Comparison of ENCODE assay signal across 17 mouse cellular contexts in the genomic region with DNA sequence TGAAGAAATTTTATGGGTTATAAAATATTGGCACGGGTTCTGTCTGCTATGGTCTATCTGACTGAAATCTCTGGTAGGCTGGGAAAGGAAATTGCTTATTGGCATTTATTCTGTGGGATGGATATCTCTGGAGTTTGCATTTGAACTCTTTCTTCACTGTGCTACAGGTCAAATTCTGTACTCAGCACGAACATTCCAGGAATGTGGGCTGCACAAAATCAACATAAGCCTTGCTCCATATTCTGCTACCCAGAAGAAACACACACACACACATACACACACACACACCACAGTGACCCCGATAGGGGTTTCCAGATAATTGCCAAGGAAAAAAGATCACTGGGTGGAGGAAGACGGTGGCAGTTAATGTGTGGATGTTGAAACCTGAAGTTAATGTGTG. TPM values are rescaled to one million over a fixed set of nuclear protein-coding genes. Genes with fewer than 3 reads are reported as not detected.
DNase-seq lines count a peak whose midpoint lies in the region; ATAC-seq lines count a peak whose summit lies in the region.
"Had no signal": no experiment of that assay in that cellular context is flagged by ENCODE, and none has a peak within 500 bp of the region (broad histone marks: within the 10 kb centered on the region; RNA-seq: fewer than 3 reads in every experiment).

No protein-coding gene starts in this region.

- no peak overlapping the region for H3K4me2 ChIP-seq in forebrain, embryonic 11.5 days (ENCODE audit: low read depth, low read length, severe bottlenecking)
- H3K4me2 ChIP-seq in forebrain, embryonic 16.5 days (ENCODE audit: low read length), result no peak overlapping the region
- H3K4me2 ChIP-seq in midbrain, embryonic 14.5 days (ENCODE audit: low read length), result no peak overlapping the region
- H3K4me2 ChIP-seq in midbrain, embryonic 13.5 days (replicated peaks), result no peak overlapping the region
- H3K4me2 ChIP-seq in kidney, embryonic 16.5 days (replicated peaks; ENCODE audit: low read depth, low read length), result no peak overlapping the region
- H3K4me2 ChIP-seq in heart, embryonic 11.5 days, result no peak overlapping the region
- H3K4me2 ChIP-seq: hindbrain, embryonic 15.5 days; limb, embryonic 12.5 days; lung, embryonic 15.5 days; neural tube, embryonic 12.5 days had no signal

- peaks cover 4% of the 10 kb centered on the region for H3K4me1 ChIP-seq in forebrain, embryonic 11.5 days (replicated peaks; ENCODE audit: control insufficient read depth, insufficient read depth, low read length)
- peaks cover 6% of the 10 kb centered on the region for H3K4me1 ChIP-seq in forebrain, embryonic 16.5 days (replicated peaks; ENCODE audit: control insufficient read depth, insufficient read depth, low read length)
- H3K4me1 ChIP-seq in midbrain, embryonic 14.5 days (ENCODE audit: control insufficient read depth, insufficient read depth, low read length), result no peaks in the 10 kb centered on the region
- H3K4me1 ChIP-seq in midbrain, embryonic 13.5 days (replicated peaks), result peaks cover 11% of the 10 kb centered on the region
- peaks cover 14% of the 10 kb centered on the region for H3K4me1 ChIP-seq in kidney, embryonic 16.5 days (ENCODE audit: insufficient read depth, low read length)
- H3K4me1 ChIP-seq in heart, embryonic 11.5 days (ENCODE audit: control insufficient read depth, insufficient read depth, low read length), result 0 out of 2 replicates have a peak, but pooled peaks cover 3% of the 10 kb centered on the region
- H3K4me1 ChIP-seq: lung, embryonic 15.5 days had no signal

- no peak overlapping the region for H3K4me3 ChIP-seq in forebrain, embryonic 11.5 days (ENCODE audit: low read depth, low read length)
- H3K4me3 ChIP-seq in forebrain, embryonic 16.5 days (replicated peaks; ENCODE audit: low read length), result no peak overlapping the region
- no peak overlapping the region for H3K4me3 ChIP-seq in midbrain, embryonic 14.5 days (replicated peaks; ENCODE audit: low read depth, low read length)
- no peak overlapping the region for H3K4me3 ChIP-seq in midbrain, embryonic 13.5 days (replicated peaks)
- no peak overlapping the region for H3K4me3 ChIP-seq in kidney, embryonic 16.5 days (ENCODE audit: low read length)
- no peak overlapping the region for H3K4me3 ChIP-seq in heart, embryonic 11.5 days (ENCODE audit: low read depth, low read length)
- H3K4me3 ChIP-seq: hindbrain, embryonic 15.5 days; limb, embryonic 12.5 days; lung, embryonic 15.5 days; neural tube, embryonic 12.5 days had no signal

- 0 out of 2 replicates have a peak, but pooled peaks have one; percentile 34 for ATAC-seq in forebrain, embryonic 11.5 days (replicated peaks; ENCODE audit: low FRiP score)
- no peak for ATAC-seq in forebrain, embryonic 16.5 days
- no peak for ATAC-seq in midbrain, embryonic 14.5 days (ENCODE audit: low FRiP score, low TSS enrichment)
- ATAC-seq in midbrain, embryonic 13.5 days, result no peak
- peak; percentile 79 for ATAC-seq in kidney, embryonic 16.5 days (ENCODE audit: low FRiP score, low TSS enrichment)
- no peak for ATAC-seq in heart, embryonic 11.5 days (replicated peaks; ENCODE audit: insufficient number of reproducible peaks, low FRiP score, low TSS enrichment)
- no peak for ATAC-seq in inflammation-experienced regulatory T-cells, adult 6 months
- ATAC-seq: Patski had no signal

- H3K27ac ChIP-seq in forebrain, embryonic 11.5 days (ENCODE audit: low read depth, low read length), result no peak overlapping the region
- no peak overlapping the region for H3K27ac ChIP-seq in forebrain, embryonic 16.5 days (ENCODE audit: low read length)
- no peak overlapping the region for H3K27ac ChIP-seq in midbrain, embryonic 14.5 days (replicated peaks; ENCODE audit: low read depth, low read length)
- no peak overlapping the region for H3K27ac ChIP-seq in midbrain, embryonic 13.5 days
- H3K27ac ChIP-seq in kidney, embryonic 16.5 days (ENCODE audit: low read length), result peak overlapping the region; percentile 82
- no peak overlapping the region for H3K27ac ChIP-seq in heart, embryonic 11.5 days (ENCODE audit: low read depth, low read length)
- H3K27ac ChIP-seq: hindbrain, embryonic 15.5 days; limb, embryonic 12.5 days; lung, embryonic 15.5 days; neural tube, embryonic 12.5 days had no signal

- H3K27me3 ChIP-seq in forebrain, embryonic 11.5 days (ENCODE audit: control insufficient read depth, insufficient read depth, low read length), result 0 out of 2 replicates have a peak, but pooled peaks cover 2% of the 10 kb centered on the region
- no peaks in the 10 kb centered on the region for H3K27me3 ChIP-seq in forebrain, embryonic 16.5 days (replicated peaks; ENCODE audit: control insufficient read depth, insufficient read depth, low read length)
- H3K27me3 ChIP-seq in midbrain, embryonic 14.5 days (ENCODE audit: control insufficient read depth, insufficient read depth, low read length), result no peaks in the 10 kb centered on the region
- H3K27me3 ChIP-seq in midbrain, embryonic 13.5 days, result 0 out of 2 replicates have a peak, but pooled peaks cover 5% of the 10 kb centered on the region
- H3K27me3 ChIP-seq in kidney, embryonic 16.5 days (ENCODE audit: insufficient read depth, low read length), result no peaks in the 10 kb centered on the region
- no peaks in the 10 kb centered on the region for H3K27me3 ChIP-seq in heart, embryonic 11.5 days (ENCODE audit: control insufficient read depth, insufficient read depth, low read length)
- H3K27me3 ChIP-seq: hindbrain, embryonic 15.5 days; limb, embryonic 12.5 days; lung, embryonic 15.5 days; neural tube, embryonic 12.5 days; Patski had no signal

- no peak for DNase-seq in forebrain, embryonic 11.5 days (ENCODE audit: low spot score)
- DNase-seq in midbrain, embryonic 14.5 days, result peak; percentile 8
- DNase-seq: cerebellum, adult 11 months; cerebellum, postnatal 36 days; heart, adult 18-20 months; thymus, adult 18-20 months had no signal

- H3K9me3 ChIP-seq in forebrain, embryonic 11.5 days (ENCODE audit: control insufficient read depth, low read length), result no peaks in the 10 kb centered on the region
- H3K9me3 ChIP-seq in forebrain, embryonic 16.5 days (ENCODE audit: control insufficient read depth, low read length), result no peaks in the 10 kb centered on the region
- no peaks in the 10 kb centered on the region for H3K9me3 ChIP-seq in midbrain, embryonic 14.5 days (ENCODE audit: control insufficient read depth, low read length)
- no peaks in the 10 kb centered on the region for H3K9me3 ChIP-seq in midbrain, embryonic 13.5 days
- no peaks in the 10 kb centered on the region for H3K9me3 ChIP-seq in kidney, embryonic 16.5 days (ENCODE audit: low read length)
- H3K9me3 ChIP-seq in heart, embryonic 11.5 days (replicated peaks; ENCODE audit: control insufficient read depth, low read length), result no peaks in the 10 kb centered on the region
- H3K9me3 ChIP-seq: hindbrain, embryonic 15.5 days; limb, embryonic 12.5 days; lung, embryonic 15.5 days; neural tube, embryonic 12.5 days had no signal

- no peak overlapping the region for H3K9ac ChIP-seq in forebrain, embryonic 11.5 days (ENCODE audit: low read length)
- no peak overlapping the region for H3K9ac ChIP-seq in forebrain, embryonic 16.5 days (replicated peaks; ENCODE audit: low read depth, low read length)
- H3K9ac ChIP-seq in midbrain, embryonic 14.5 days (replicated peaks; ENCODE audit: low read length), result no peak overlapping the region
- no peak overlapping the region for H3K9ac ChIP-seq in midbrain, embryonic 13.5 days (replicated peaks)
- no peak overlapping the region for H3K9ac ChIP-seq in kidney, embryonic 16.5 days (replicated peaks; ENCODE audit: low read length)
- no peak overlapping the region for H3K9ac ChIP-seq in heart, embryonic 11.5 days (ENCODE audit: low read depth, low read length)
- H3K9ac ChIP-seq: forebrain, postnatal 0 days; hindbrain, embryonic 15.5 days; limb, embryonic 12.5 days; lung, embryonic 15.5 days; neural tube, embryonic 12.5 days had no signal

- 54% methylated on average over 4 of the region's 4 CpGs for whole genome bisulfite sequencing in forebrain, embryonic 11.5 days
- 45% methylated on average over 4 of the region's 4 CpGs for whole genome bisulfite sequencing in forebrain, embryonic 16.5 days
- 27% methylated on average over 4 of the region's 4 CpGs for WGBS in midbrain, embryonic 14.5 days
- WGBS in midbrain, embryonic 13.5 days, result 42% methylated on average over 4 of the region's 4 CpGs
- WGBS in kidney, embryonic 16.5 days, result 31% methylated on average over 4 of the region's 4 CpGs
- WGBS in heart, embryonic 11.5 days (ENCODE audit: insufficient replicate concordance), result 37% methylated on average over 4 of the region's 4 CpGs

- H3K36me3 ChIP-seq in forebrain, embryonic 11.5 days (ENCODE audit: control insufficient read depth, insufficient read depth, low read length), result no peaks in the 10 kb centered on the region
- no peaks in the 10 kb centered on the region for H3K36me3 ChIP-seq in forebrain, embryonic 16.5 days (ENCODE audit: control insufficient read depth, insufficient read depth)
- no peaks in the 10 kb centered on the region for H3K36me3 ChIP-seq in midbrain, embryonic 14.5 days (ENCODE audit: control insufficient read depth, insufficient read depth, low read length)
- H3K36me3 ChIP-seq in midbrain, embryonic 13.5 days, result no peaks in the 10 kb centered on the region
- H3K36me3 ChIP-seq in kidney, embryonic 16.5 days (ENCODE audit: insufficient read depth, low read length), result no peaks in the 10 kb centered on the region
- no peaks in the 10 kb centered on the region for H3K36me3 ChIP-seq in heart, embryonic 11.5 days (ENCODE audit: control insufficient read depth, insufficient read depth, low read length)
- H3K36me3 ChIP-seq: hindbrain, embryonic 15.5 days; limb, embryonic 12.5 days; lung, embryonic 15.5 days; neural tube, embryonic 12.5 days had no signal

RNA-seq across cellular contexts. Expression of a gene that starts 37.4 kb away (rescaled TPM):
- polyA plus RNA-seq in forebrain, embryonic 11.5 days (2014; fragmentation: Nextera tagmentation; extraction: Ambion mirVana), result 19.6 and 20.6 TPM in 2 replicates
- polyA plus RNA-seq in forebrain, embryonic 16.5 days (2015; fragmentation: Nextera tagmentation; extraction: Ambion mirVana), result 8.9 and 12.4 TPM in 2 replicates
- polyA plus RNA-seq in midbrain, embryonic 14.5 days (2014; fragmentation: Nextera tagmentation; extraction: Ambion mirVana), result 9.5 and 18.4 TPM in 2 replicates
- polyA plus RNA-seq in midbrain, embryonic 13.5 days (2015; fragmentation: Nextera tagmentation; extraction: Ambion mirVana), result 22.1 and 27.4 TPM in 2 replicates
- polyA plus RNA-seq in kidney, embryonic 16.5 days (2015; fragmentation: Nextera tagmentation; extraction: Ambion mirVana), result 37.9 and 49.2 TPM in 2 replicates
- polyA plus RNA-seq in heart, embryonic 11.5 days (2014; fragmentation: Nextera tagmentation; extraction: Ambion mirVana), result 17.2 and 21.7 TPM in 2 replicates
- polyA plus RNA-seq in inflammation-experienced regulatory T-cells, adult 6 months (2017; shearing (Covaris generic)), result under 1 TPM; 0.13 to 0.86 (median 0.77) TPM

Comparison
In these comparisons a context has a peak if more than half of its experiments do, and no peak if none do; other contexts are left out.
1. ATAC-seq: peak in forebrain, embryonic 11.5 days (single experiment) and kidney, embryonic 16.5 days (single experiment); none in forebrain, embryonic 16.5 days (single experiment), midbrain, embryonic 14.5 days (single experiment), midbrain, embryonic 13.5 days (single experiment), heart, embryonic 11.5 days (single experiment) and inflammation-experienced regulatory T-cells, adult 6 months (single experiment).